Mouse (Mus musculus) Muller cell, postnatal 12 days (primary cell): Measurements from ENCODE around the gene 4930558K02Rik.

ENCODE experiments used
- DNase-seq: peaks from one replicate; pipeline ENCODE4 v3.0.0-alpha.2; 2015; ENCODE audit errors: inconsistent ontology term

The 4930558K02Rik gene

DNA sequence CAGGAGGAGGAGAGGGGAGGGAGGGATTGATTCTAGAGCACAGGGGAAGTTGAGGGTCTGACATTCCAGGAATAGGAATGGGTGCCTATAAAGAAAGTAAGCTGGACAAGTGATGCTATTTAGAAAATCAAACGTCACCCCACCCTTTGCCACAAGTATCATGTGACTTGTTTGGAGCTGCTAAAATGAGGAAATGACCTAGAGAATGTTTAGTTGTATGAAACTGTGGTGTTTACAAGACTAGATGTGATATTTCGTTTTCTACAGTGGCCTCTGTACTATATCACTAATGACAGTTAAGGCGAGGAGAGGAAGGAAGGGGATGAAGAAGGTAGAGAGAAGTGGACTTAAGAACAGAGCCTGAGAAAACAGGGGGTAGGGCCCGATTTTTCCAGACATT, 19.3 kb upstream of the 4930558K02Rik start:
- no peak for DNase-seq

DNA sequence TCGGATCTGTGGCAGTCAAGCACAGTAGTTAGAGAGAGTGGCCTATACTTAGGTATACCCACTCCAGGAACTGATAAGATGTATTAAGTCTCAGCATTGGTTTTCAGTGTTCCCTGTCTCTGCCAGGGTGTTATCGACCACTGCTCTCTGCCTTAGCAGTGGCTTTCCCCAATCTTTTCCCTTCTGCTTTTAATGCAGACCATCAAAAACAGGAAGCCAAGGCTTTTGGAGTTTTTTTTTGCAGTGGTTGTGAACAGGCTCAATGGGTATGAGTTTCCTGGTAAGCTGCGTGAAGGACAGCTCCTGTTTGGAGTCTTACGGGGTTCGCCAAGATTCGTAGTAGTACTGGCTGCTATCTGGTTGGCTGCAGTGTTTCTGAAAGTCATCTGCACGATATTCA, 13.0 kb upstream of the 4930558K02Rik start:
- no peak for DNase-seq

DNA sequence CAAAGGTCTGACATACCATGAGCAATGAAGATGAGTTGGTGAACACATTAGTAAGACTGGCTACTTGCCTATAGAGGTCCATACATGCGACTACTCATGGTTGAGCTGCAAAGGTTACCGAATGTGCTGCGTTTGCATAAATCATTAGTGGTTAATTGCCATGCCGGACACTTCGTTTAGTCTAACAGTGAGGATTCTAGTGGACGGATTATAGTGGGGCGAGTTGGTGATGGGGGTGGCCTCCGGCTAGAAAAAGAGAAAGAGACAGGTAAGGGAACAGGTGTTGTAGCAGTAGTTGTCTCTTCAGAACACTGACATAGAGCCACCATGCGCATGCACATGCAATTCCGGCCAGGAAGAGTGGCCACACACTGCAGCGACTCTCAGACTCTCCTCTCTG, 12.4 kb upstream of the 4930558K02Rik start:
- no peak for DNase-seq

DNA sequence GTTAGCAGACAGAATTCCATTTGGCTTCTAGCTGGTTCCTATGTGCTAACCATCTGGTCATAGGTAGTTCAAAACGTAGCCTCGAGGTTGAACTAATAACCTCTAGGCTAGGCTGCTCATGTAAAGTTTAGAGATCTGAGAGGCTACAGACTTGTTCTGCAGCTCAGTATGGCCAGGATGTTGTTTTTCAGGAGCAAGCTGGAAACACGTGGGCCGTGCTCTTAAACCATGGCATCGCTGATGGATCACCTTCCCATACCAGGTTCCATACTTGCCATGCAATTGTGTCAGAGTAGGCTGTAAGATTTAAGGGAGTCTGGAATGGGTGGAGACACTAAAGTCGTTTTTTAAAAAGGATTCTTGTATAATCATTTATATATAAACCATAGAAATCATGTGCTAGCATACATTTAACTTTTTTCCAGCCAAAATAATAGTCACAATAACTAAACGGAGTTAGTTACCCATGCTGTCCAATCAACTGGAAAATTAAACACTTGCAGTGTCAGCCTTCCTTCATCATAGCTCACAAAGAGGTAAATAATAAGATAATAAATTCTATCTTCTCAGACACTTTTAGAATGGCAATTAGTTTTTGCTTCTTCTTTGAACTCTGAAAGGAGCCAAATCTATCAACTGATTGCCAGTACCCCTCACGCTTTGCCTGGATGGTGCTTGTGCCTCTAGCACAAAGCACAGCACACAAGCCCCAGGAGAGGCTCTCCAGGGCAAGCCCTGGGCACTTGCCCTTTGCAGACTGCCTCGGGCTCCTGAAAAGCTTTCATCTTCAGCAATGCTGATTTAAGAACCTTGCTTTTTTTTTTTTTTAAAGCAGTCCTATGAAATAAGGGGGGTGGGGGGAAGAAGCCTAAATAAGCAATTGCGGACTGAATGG, 11.5 kb upstream of the 4930558K02Rik start:
- no peak for DNase-seq

DNA sequence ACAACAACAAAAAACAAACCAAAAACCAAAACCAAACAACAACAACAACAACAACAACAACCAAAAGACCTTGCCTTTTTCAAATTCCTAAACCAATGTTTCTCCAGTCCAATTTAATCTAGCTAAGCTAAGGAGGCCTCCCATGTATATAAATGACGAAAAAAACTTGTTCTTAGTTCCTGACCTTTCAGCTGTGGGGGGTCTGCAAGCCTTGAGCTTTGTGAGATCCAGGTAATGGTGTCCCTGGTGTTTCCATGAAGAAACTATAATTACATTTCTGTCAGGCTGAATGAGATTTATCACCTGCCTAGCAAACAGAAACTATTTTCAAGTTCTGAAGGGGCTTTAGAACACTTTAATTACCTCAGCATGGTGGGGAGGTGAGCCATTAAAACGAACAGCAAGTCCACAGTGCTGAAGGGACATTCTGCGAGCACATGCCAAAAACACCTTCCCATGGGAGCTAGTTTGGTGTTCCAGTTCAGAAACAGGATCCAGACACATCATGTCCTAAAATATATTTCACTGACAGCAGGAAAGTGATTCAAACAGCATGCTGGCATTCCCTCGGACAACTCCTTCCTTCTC, 4.6 kb upstream of the 4930558K02Rik start:
- no peak for DNase-seq

DNA sequence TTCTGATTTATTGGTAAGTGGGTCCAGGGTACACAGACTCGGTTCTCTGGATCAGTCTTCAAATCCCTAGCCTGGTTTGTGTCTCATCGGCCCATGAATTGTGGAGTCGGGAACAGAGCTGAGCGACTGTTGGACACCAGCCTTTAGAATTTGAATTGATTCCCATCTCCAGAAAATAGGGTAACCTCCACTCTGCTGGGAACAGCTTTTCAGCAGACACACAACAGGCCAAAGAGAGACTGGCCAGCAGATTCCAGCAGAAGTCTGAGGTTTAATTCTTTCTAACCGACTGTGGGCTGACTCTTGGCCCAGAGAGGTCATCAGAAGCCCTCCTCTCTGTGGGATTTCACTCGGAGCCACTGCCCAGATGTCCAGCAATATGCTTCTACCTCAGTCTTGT, 4.0 kb upstream of the 4930558K02Rik start:
- no peak for DNase-seq

DNA sequence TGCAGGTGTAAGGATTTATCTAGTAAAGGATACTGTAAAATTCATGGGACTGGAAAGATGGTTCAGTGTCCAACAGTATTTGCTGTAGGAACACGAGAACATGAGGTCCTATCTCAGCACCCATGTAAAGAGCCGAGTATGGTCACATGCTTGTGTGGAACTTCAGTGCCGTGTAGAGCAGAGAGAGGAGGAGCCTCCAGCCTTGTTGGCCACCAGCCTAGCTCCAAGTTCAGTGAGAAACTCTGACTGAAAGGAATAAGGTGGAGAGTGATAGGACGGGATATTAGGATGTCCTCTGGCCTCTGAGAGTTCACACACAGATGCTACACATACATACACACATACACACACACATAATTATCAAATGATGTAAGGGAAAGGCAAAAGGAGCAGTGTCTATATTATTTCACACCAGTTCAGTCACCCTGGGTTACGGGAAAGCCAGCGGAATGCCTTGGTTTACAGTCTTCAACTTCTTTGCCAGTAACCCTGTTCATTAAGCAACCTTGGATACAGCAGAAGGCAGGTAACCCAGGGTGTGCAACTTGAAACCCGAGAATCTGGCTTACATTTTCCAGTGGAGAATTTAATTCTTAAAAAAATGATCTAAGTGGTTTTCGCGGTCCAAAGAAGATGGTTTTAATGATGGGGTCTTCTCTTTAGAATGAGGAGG, 1.3 kb upstream of the 4930558K02Rik start:
- no peak for DNase-seq

DNA sequence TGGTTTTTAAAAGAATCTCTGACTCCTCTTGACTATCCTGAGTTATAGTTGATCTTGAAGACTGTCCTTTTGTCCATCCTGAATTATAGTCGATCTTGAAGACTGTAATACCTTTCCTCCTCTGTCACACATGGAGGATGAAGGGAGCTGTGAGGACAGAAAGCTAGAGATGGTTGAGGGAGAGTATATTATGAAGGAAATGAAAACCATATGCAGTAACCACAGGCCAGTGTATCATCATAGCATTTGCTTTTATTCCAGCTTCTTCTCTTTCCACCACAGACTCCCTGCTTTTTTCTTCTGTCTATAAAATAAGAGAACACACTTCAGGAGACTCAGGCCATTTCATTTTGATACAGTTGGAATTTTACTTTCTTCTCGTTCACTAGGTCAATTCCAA, 610 bp upstream of the 4930558K02Rik start:
- DNase-seq: no peak

DNA sequence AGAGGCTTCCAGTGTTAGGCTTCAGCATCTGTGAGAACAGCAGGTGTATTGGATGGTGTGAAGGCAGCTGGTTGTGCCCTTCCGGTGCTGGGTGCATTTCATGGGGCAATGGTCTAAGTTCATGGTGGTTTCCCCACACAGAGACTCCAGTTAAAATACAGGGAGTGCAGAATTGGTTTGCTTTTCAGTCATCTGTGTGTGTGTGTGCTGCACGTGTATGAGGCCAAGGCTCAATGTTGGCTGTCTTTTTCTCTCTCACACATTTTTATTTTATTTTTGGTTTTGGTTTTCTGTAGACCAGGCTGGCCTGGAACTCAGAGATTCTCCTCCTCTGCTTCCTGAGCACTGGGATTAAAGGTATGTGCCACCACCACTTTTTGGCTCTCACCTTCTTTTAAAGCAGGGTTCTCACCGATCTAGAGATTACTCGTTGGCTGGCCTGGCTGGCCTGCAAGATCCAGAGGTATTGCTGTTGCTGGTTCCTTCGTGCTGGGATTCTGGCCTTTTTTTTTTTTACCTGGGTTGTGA, 1.2 kb downstream of the 4930558K02Rik start:
- DNase-seq: no peak

DNA sequence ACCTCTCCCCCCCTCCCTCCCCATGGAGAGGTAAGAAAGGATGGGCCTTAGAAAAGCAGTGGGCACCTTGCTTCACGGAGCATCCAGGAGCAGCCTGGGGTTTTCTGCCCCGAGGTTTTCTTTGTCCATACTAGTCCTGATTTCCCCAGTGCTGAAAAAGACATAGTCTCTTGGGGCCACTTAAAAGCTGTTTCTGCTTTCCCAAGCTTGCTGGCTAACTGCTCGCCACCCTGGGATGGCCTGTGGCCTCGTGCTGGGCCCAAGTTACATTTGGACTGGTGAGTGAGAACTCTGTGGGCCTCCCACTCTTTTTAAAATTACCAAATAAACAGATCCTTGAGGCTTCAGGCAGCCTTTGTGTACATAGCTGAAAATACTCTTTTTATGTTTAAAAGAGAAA, 2.1 kb downstream of the 4930558K02Rik start:
- DNase-seq: no peak

DNA sequence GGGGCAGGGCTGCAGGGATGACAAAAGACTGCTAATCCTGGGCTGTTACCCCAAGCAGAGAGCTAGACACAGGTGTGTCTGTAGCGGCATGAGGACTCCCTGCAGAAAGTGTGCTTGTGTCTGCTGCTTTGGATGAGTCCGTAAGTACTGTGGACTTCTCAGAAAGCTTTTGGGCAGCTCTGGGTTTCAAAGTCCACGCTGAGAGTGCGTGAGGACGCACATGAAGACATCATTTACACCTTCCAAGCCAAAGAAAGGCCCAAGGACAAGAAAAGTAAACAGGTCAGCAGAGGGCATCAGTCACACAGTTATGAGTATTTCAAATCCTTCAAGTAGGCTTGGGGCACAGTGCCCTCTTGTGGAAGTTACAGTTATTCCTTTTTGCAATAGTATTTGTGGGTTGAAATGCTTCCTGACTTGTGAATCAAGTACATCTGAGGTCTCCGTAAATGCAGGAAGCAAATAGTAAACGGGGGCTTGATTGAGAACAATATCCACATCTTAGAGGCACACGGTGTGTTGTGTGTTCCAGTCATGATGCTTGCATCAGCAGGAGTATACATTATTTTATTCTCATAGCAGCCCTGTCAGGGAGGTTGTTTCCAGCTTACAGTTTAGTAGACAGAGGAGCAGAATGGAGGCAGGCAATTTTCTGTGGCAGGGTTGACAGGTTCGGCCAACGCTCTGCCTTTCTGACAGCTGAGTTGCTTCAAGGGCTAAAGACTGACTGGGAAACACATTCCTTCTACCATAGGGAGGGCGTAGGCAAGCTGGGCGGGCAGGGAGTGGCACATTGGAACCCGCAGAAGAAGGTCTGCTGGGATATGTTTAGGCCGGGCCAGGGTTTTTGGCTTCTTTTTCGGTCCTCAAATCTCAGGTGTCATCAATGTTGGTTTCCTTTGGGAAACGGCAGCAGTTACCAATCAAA, 2.9 kb downstream of the 4930558K02Rik start:
- DNase-seq: peak; percentile 78

DNA sequence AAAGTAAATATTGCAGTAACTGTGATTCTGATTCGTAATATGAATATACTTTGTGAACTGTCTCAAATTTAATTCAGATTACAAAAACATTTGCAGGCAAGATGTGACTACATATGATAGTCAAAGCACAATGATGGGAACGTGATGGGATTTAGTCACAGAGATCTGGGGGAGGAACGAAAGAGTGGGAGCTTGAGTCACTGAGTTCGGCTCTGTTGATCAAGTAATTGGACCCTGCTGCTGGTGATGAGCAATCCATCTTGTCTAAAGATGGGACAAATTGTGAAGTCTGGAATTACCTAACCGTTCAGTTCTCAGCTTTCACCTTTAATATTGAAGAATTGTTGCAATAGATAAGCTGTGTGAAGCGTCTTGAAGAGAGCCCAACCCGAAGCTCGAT, 7.2 kb downstream of the 4930558K02Rik start:
- no peak for DNase-seq

DNA sequence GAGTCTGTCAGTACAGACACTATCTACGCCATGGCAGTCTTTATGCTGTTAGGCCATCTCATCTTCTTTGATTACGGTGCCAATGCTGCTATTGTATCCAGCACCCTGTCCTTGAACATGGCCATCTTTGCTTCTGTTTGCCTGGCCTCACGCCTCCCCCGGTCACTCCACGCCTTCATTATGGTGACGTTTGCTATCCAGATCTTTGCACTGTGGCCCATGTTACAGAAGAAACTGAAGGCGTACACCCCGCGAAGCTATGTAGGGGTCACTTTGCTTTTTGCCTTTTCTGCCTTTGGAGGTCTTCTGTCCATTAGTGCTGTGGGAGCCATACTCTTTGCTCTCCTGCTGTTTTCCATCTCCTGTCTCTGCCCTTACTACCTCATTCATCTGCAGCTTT, 8.6 kb downstream of the 4930558K02Rik start:
- no peak for DNase-seq

DNA sequence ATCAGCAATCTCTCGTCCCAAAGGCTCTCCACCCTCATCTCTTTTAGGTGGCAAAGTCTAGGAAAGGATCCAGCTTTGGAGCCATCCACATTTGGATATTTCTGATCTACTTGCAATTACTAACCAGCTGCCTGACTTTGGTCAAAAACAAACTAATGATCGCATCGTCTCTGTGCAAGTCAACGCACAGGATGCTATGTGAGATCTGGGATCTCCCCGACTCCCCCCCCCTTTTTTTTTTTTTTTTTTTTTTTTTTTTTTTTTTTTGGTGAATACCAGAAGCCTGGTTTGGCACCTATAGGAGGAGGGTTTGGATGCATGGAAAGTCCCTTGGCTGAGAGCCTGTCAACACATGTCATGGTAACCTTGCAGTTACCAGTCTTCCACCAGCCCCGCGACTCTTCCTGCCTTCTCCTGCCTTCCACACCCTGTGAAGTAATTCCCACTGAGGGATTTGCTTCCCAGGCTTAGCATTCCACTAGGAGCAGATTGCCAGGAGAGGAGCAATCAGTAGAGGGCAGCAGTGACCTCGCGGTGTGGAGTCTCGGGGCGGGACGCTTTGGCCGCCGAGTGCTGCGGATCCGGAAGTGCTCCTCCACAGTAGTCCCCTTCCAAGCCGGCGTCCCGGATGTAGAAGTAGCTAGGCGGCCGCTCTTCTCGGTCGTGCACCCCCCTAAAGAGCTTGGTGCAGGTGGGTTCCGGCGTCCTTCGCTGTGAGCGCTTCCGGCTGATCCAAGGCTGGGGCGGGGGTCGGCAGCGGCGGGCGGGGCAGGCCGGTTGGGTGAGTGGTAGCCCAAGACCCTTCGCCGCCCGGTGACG, 10.6 kb downstream of the 4930558K02Rik start, which contains the start of gene Pigc:
Gene Pigc (plus strand): TSS at position 598 of the 819 bp plus-strand sequence.
- DNase-seq: peak; percentile 94

DNA sequence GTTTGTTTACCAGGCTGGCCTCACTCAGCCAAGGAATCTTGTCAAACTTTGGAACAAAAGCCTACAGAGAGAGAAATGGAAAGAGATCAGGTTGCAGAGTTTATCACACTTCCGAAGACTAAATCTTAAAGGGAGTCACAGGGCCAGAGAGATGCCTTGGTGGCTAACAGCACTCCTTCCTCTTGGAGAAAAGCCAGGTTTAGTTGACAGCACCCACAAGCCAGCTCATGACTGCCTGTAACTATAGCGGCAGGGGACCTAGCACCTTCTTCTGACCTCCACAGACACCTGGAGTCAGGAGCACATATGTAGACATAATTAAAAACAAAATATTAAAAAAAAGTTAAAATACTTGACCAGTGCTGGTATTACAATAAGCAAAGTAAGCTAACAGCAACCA, 11.5 kb downstream of the 4930558K02Rik start:
- DNase-seq: no peak

DNA sequence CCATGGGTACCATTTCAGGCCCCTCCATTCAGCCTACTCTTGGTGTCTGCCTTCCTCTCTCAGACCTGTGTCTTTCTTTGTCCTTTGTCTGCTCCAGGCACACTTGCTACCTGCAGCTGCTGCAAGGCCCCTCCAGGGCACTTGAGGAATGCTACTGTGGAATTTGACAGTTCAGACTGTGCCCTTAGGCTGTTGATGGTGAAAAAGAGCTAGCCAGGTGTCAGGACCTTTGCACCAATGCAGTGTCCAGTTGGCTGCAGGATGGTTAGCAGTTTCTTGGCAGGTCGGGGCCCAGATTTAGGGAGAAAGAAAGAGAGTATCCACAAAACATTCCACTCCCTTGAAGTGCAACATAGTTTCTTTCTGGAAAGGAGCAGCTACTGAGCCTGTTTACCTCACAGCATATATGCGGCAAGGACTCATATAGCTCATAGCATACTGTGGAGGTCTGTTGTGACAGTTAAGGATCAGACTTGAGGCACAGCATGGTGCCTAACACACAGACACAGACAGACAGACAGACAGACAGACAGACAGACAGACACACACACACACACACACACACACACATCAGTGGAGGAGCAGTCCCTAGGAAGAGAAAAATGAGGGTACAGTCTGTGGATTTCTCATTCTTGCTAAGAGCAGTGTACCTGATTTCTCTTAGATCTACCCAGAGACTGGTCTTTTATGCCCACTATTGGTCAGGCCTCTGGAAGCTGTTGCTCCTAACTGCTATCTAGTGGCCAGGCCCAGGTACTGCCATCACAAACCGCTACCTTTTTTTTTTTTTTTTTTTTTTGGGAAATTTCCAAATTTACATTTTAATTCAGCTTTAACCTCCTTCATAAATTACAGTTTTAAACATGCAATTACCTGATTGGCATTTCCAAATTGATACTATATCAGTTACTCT, 16.7 kb downstream of the 4930558K02Rik start:
- DNase-seq: peak; percentile 56

DNA sequence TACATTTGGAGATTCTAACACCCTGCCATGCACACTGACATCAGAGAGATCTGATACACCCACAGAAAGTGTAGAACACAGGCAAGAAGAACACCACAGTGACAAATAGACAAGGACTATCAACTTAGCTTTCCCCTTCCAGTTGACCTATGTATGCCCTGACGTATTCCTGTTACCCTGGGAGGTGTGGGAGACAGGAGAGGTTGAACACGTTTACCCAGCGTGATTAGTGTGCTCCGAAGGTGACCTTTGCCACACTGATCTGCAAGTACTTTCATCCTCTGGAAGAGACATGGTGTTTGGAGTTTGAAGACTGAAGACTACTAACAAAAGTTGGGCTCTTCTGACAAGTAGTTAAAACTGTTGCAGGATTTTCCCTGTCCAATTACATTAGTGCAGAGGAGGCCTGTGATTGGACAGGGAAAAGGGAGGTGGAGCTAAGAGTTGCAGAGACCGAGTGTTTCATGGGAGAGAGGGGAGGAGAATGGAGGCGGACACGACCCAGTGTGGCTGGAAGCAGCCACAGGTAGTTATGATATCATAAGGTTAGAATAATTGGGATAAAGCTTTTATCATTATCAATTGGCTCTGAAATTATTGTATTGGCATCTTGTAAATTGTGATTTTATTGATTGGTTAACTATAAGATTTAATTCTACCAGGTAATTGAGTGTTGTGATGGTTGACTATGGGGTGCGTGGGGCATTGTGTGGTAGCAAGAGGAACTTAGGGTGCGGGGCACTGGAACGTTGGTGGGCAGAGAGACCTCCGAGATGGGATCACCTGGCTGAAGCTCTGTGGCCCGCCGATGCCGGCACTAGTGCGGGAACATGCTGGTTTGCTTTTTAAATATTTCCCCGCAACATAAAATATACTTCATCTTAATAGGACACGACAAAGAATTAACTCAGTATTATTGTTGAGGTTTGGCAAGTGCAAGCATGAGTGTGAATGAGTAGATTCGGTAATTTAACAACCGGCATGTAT, 21.2 kb downstream of the 4930558K02Rik start:
- DNase-seq: no peak

DNA sequence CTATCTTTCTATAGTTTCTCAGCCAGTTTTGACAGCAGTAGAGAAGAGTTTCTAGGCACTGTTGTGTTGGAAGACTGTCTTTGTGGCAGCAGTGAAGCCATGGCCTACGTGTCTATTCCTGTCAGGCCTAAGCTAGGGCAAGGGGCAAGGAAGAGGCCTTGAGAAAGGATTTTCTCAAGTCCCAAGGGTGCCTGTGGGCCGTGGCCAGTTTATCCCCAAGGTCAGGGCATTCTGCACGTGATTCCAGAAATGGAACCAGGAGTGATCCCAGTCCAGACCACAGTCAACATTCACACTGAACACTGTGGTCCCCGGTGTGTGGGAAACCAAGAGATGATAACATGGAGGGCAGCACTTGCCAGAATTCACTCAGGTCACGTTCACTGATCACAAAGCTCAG, 23.6 kb downstream of the 4930558K02Rik start:
- no peak for DNase-seq
